Mouse (Mus musculus): ENCODE data around the gene Gli3.

- TF ChIP-seq CTCF (IDR thresholded peaks at IDR 0.05; ENCODE audit: low read depth) (no peak), EP300 (IDR thresholded peaks at IDR 0.05; ENCODE audit: low read depth) (no peak)
These were observed 68.5 kb downstream of the Gli3 start for GRCm38 (mm10) chr13:15531568-15531967.

All from liver, embryonic 14.5 days (tissue).